Mouse (Mus musculus): ENCODE data around the gene Nckipsd. TPM values are rescaled to one million over a fixed set of nuclear protein-coding genes. Genes with fewer than 3 reads are reported as not detected.
A peak's percentile ranks its signal among the peaks of the same experiment; 100 is the strongest.

The Nckipsd gene
- 20.9 and 29.5 TPM in 2 replicates for polyA plus RNA-seq (2015; fragmentation: Nextera tagmentation; extraction: Ambion mirVana)

DNA sequence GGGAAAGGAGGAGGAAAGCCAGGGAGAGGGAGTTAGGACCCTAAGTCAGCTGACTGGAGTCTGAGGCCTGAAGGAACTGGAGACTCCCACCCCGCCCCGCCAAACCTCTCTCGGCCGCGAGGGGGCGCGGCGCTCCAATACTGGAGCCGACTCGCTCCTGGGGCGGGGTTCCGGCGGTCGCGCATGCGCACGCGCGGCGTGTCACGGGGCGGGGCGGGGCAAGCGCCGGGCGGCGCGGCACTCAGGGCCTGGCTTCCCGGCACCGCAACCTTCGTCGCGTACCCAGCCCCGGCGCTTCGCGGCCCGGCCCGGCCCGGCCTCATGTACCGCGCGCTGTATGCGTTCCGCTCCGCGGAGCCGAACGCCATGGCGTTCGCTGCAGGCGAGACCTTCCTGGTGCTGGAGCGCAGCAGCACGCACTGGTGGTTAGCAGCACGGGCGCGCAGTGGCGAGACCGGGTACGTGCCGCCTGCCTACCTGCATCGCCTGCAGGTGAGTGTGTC lies at the start of gene Nckipsd:
Gene Nckipsd, plus strand, starts transcription at position 206 of the 503 bp plus-strand sequence.
- H3K9me3 ChIP-seq = no peaks in the 10 kb centered on the region
- peak within 1 kb of the TSS; percentile 88 for H3K4me2 ChIP-seq (replicated peaks)
- peak within 1 kb of the TSS; percentile 70 for H3K4me3 ChIP-seq (replicated peaks)
- peaks cover 67% of the 10 kb centered on the region for H3K36me3 ChIP-seq
- ATAC-seq = peak; percentile 88
- WGBS = under 1% methylated on average over 62 of the region's 62 CpGs
- peak within 1 kb of the TSS; percentile 86 for H3K9ac ChIP-seq (replicated peaks)
- H3K27me3 ChIP-seq = no peaks in the 10 kb centered on the region
- H3K4me1 ChIP-seq (replicated peaks) = peaks cover 15% of the 10 kb centered on the region
- H3K27ac ChIP-seq = peak within 1 kb of the TSS; percentile 54; the same call in 1 of the 2 replicates

DNA sequence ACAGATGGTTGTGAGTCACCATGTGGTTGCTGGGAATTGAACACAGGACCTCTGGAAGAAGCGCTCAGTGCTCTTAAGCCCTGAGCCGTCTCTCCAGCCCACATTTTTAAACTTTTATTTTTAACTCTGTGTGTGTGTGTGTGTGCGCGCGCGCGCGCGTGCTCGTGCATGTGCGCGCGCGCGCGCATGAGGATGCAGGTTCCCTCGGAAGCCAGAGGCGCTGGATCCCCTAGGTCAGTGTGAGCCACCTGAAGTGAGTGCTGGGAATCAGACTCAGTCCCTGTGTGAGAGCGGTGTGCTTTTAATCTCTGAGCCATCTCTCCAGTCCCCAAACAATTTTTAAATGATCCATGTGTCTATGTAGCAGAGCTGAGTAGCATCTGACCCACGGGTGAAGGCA lies 49.0 kb upstream of the Nckipsd start:
- no peak for ATAC-seq
- WGBS = 98% methylated on average over 20 of the region's 20 CpGs
- Histone ChIP-seq H3K27me3 (no peaks in the 10 kb centered on the region), H3K27ac (no peak overlapping the region), H3K9ac (replicated peaks) (no peak overlapping the region), H3K36me3 (no peaks in the 10 kb centered on the region), H3K9me3 (no peaks in the 10 kb centered on the region), H3K4me1 (replicated peaks) (no peaks in the 10 kb centered on the region), H3K4me3 (replicated peaks) (no peak overlapping the region), H3K4me2 (replicated peaks) (no peak overlapping the region)

DNA sequence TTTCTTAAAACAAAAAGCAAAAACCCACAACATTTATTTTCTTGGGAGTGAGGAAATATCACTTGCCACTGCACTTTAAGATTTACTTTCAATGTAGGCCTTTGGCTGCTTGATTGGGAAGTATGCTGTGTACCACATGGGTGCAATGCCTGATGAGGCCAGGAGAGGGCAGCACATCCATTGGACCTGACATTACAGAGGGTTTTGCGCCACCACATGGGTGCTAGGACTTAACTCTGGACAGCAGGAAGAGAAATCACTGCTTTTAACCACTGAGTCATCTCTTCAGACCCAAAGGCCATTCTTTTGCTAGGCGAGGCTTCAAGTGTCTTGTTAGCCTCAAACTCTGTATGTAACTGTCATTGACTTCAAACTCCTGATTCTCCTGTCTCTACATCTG lies 48.4 kb upstream of the Nckipsd start:
- H3K9me3 ChIP-seq = no peaks in the 10 kb centered on the region
- H3K27ac ChIP-seq = no peak overlapping the region
- no peak overlapping the region for H3K9ac ChIP-seq (replicated peaks)
- WGBS = 49% methylated on average over 2 of the region's 2 CpGs
- no peak overlapping the region for H3K4me2 ChIP-seq (replicated peaks)
- H3K36me3 ChIP-seq = no peaks in the 10 kb centered on the region
- H3K27me3 ChIP-seq = no peaks in the 10 kb centered on the region
- H3K4me1 ChIP-seq (replicated peaks) = no peaks in the 10 kb centered on the region
- ATAC-seq = no peak
- no peak overlapping the region for H3K4me3 ChIP-seq (replicated peaks)

DNA sequence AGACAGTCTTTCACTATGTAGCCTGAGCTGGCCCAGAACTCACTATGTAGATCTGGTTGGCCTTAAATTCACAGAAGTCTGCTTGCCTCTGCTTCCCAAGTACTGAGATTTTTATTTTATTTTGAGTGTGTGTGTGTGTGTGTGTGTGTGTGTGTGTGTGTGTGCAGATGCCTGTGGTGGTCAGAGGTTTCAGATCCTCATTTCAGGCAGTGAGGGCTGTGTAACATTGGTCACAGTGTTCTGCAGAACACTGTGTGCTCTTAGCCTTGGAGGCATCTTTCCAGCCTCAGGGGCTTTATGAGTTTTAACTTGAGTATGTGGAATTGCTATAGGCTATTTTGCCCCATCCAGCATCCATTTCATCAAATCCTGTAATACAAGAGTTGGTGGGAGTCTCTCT lies 46.6 kb upstream of the Nckipsd start:
- ATAC-seq = no peak
- no peak overlapping the region for H3K27ac ChIP-seq

DNA sequence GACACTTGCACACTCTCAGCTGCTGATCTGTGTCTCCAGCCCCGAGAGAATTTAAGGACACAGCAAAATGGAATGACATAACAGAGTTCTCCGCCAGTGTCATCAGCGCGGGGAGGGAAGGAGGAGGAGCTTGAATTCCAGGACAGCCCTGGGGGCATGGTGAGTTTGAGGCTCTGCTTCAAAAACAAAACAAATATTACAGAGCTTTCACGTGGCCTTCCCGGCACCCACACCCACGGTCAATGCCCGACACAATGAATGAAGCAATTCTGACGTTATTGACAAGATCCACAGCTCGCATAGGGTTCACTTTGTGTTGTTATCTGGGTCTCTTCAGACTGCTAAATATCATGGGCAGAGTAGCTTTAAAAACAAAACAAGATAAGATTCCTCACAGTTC lies 43.2 kb upstream of the Nckipsd start:
- no peaks in the 10 kb centered on the region for H3K27me3 ChIP-seq
- no peak for ATAC-seq
- H3K4me1 ChIP-seq (replicated peaks) = no peaks in the 10 kb centered on the region
- H3K27ac ChIP-seq = no peak overlapping the region
- no peaks in the 10 kb centered on the region for H3K9me3 ChIP-seq
- WGBS = 78% methylated on average over 10 of the region's 10 CpGs
- no peak overlapping the region for H3K4me2 ChIP-seq (replicated peaks)
- H3K4me3 ChIP-seq (replicated peaks) = no peak overlapping the region
- no peak overlapping the region for H3K9ac ChIP-seq (replicated peaks)
- H3K36me3 ChIP-seq = no peaks in the 10 kb centered on the region

More for the DNA sequence above, 46.6 kb upstream of the Nckipsd start:
- Histone ChIP-seq H3K9ac (replicated peaks) (no peak overlapping the region), H3K9me3 (no peaks in the 10 kb centered on the region), H3K4me2 (replicated peaks) (no peak overlapping the region), H3K27me3 (no peaks in the 10 kb centered on the region), H3K4me3 (replicated peaks) (no peak overlapping the region), H3K4me1 (replicated peaks) (no peaks in the 10 kb centered on the region), H3K36me3 (no peaks in the 10 kb centered on the region)

DNA sequence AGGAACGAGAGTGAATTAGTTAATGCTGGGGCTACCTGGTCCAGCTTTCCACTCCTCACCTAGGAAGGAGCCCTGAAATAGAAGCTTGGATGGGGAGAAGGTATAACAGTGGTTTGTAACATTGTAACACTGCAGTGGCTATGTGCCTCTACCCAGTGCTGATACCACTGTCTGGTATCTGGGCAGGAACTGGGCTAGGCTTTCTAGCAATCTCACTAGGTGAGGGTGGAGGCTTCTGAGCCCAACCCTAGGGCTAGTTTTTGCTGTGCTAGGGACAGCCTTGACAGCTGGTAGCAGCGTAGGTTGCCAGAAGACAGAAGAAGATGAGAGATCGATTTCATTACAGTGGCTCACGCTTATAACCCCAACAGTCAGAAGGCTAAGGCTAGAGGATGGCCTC lies 31.6 kb upstream of the Nckipsd start:
- no peaks in the 10 kb centered on the region for H3K27me3 ChIP-seq
- no peak overlapping the region for H3K9ac ChIP-seq (replicated peaks)
- no peaks in the 10 kb centered on the region for H3K36me3 ChIP-seq
- 91% methylated on average over 4 of the region's 4 CpGs for WGBS
- H3K9me3 ChIP-seq = no peaks in the 10 kb centered on the region
- H3K4me2 ChIP-seq (replicated peaks) = no peak overlapping the region
- 0 out of 2 replicates have a peak, but pooled peaks cover 2% of the 10 kb centered on the region for H3K4me1 ChIP-seq (replicated peaks)
- no peak overlapping the region for H3K4me3 ChIP-seq (replicated peaks)
- no peak for ATAC-seq
- H3K27ac ChIP-seq = no peak overlapping the region

DNA sequence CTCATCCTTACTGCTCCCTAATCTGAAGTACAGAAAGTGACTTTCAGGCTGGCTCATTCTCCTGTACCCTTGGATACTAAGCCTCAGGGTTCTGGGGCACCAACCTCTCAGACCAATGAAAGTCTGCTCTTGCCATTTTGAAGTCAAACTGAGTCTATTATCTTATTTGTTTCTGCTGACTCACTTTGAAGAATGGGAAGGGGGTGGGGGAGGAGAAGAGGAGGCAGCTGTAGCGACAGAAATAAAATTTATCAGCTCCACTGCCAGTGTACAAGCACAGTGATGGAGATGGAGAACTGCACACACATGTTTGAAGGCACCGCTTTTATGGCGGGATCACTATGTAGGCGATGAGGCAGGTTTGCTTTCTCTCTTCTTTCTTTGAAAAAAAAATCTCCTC lies 30.9 kb upstream of the Nckipsd start:
- no peak overlapping the region for H3K4me3 ChIP-seq (replicated peaks)
- no peak overlapping the region for H3K9ac ChIP-seq (replicated peaks)
- no peak overlapping the region for H3K27ac ChIP-seq
- no peaks in the 10 kb centered on the region for H3K27me3 ChIP-seq
- WGBS = 88% methylated on average over 4 of the region's 4 CpGs
- no peaks in the 10 kb centered on the region for H3K9me3 ChIP-seq
- H3K4me2 ChIP-seq (replicated peaks) = no peak overlapping the region
- no peaks in the 10 kb centered on the region for H3K36me3 ChIP-seq
- peaks cover 8% of the 10 kb centered on the region for H3K4me1 ChIP-seq (replicated peaks)
- ATAC-seq = no peak

DNA sequence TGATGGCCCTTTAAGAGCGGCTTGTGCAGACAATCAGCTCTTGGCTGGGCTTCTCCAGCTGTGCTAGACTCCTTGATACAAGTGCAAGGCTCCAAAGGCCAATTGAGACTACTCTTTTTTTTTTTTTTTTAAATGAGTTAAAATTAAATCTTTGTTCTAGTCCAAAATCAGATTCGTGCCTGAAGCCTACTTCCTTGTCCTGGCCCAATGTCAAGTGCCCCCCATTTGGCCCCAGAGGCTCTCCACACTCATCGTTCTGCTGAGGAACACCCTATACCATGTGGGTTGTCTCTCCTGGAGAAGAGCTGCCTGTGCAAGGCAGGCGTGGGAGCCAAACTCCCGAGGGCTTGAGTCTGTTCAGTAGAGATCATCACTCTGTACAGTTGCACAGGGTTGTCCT lies 27.2 kb upstream of the Nckipsd start:
- Histone ChIP-seq H3K4me3 (replicated peaks) (no peak overlapping the region), H3K27ac (no peak overlapping the region), H3K27me3 (no peaks in the 10 kb centered on the region), H3K9me3 (no peaks in the 10 kb centered on the region), H3K4me1 (replicated peaks) (peaks cover 28% of the 10 kb centered on the region), H3K36me3 (no peaks in the 10 kb centered on the region), H3K9ac (replicated peaks) (no peak overlapping the region), H3K4me2 (replicated peaks) (no peak overlapping the region)
- ATAC-seq = no peak
- WGBS = 64% methylated on average over 5 of the region's 5 CpGs

DNA sequence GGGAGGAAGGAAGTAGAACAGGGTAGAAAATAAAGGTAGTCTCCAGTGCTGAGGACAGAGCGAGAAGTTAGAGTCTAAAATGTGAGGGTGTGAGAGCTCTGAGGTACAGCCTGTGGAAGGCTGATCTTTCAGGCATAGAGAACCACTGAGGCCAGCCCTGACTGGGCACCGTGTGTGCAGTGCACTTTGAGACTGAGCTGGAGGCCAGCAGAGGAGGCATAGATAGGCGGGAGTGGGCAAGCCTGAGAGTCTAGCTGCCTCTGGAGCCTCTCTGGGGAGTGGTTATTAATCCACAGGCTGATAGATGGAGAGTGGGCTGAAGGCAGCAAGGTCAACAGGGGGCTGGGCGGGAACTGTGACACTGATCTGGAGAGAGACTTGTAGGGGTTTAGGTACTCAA lies 26.3 kb upstream of the Nckipsd start:
- ATAC-seq = no peak
- Histone ChIP-seq H3K27ac (no peak overlapping the region), H3K4me1 (replicated peaks) (peaks cover 37% of the 10 kb centered on the region), H3K36me3 (no peaks in the 10 kb centered on the region; the same call in 1 of the 2 replicates), H3K9ac (replicated peaks) (no peak overlapping the region), H3K4me3 (replicated peaks) (no peak overlapping the region), H3K4me2 (replicated peaks) (no peak overlapping the region), H3K9me3 (no peaks in the 10 kb centered on the region), H3K27me3 (no peaks in the 10 kb centered on the region)
- WGBS = 64% methylated on average over 4 of the region's 4 CpGs

DNA sequence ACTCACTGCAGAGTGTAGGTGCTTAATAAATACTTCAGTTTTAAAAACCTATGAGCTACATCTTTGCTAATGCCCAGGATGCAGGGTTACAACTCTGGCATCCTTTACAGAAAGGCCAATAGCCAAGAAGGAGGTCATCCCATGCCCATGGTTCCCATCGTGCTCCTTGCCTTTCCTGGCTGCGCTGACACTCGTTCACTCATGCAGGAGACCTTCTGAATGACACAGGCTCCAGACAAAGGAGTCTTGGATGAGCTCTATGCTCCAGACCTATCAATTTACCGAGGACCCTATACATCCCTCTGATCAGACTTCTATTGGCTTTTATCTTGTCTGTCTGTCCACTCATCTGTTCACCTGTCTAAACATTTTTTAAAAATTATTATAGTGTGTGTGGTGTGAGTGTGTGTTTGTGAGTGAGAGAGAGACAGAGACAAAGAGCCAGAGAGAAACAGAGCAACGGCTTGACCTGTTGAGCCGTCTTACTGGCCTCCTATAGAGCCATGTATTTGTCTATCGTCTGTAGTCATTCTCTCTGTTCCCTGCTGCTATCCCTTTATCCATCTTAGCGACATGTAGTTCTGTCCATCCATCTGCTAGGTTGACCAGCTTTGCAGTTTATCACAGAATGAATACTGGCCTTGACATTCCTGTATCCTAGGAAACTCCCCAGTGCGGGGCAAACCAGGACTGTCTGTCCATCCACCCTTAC lies 25.2 kb upstream of the Nckipsd start:
- peak overlapping the region; percentile 98 for H3K9ac ChIP-seq (replicated peaks)
- no peaks in the 10 kb centered on the region for H3K9me3 ChIP-seq
- peak; percentile 25 for ATAC-seq
- no peaks in the 10 kb centered on the region; the same call in 1 of the 2 replicates for H3K36me3 ChIP-seq
- H3K27me3 ChIP-seq = no peaks in the 10 kb centered on the region
- H3K4me2 ChIP-seq (replicated peaks) = peak overlapping the region; percentile 91
- peak overlapping the region; percentile 98 for H3K27ac ChIP-seq
- 7% methylated on average over 9 of the region's 9 CpGs for WGBS
- H3K4me3 ChIP-seq (replicated peaks) = peak overlapping the region; percentile 90
- peaks cover 48% of the 10 kb centered on the region for H3K4me1 ChIP-seq (replicated peaks)

DNA sequence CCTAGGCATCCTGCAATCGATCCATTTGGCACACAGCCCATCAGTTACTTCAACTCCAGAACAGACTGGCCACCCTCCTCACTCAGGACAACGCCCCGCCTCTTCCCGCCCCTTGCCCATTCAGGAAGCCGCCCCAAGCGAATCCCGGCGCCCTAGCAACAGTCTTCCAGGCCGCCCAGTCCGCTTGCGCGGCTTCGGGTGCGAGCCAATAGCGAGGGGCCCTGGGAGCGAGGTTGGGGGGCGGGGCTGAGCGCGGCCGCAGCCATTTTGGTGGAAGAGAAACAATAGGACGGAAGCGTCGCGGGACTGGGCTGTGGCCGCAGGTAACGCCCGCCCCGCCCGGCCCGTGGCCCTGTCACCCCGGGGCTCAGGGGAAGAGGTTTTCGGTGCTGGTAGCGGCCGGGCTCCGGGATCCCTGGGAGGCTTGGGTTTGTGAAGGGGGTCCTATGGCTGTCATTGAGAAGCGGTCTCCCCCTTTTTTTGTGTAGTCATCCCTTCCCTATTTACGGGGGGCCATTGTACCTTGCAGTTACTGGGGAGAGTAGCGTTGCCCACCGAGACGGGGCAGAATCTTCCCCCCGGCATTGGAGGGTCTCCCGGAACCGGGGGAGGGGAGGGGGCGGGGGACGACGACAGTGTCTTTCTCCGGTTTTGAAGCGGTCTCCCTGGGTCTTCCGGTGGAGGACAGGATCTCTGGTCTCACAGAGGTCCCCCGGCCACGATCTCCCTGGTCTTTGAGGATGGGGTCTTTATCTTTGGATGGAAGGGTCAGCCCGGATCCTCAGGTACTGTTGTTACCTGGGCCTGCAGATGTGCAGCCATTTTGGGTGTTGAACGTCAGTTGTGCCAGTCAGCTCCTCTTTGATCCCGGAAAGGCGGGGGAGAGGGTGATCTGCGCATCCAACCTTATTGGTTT lies 24.4 kb upstream of the Nckipsd start, which contains the start of gene Ip6k2:
Gene Ip6k2, plus strand, starts transcription at position 249 of the 916 bp plus-strand sequence.
- Histone ChIP-seq H3K4me3 (replicated peaks) (peak within 1 kb of the TSS; percentile 90), H3K9ac (replicated peaks) (peak within 1 kb of the TSS; percentile 98), H3K27ac (peak within 1 kb of the TSS; percentile 98), H3K9me3 (no peaks in the 10 kb centered on the region), H3K4me2 (replicated peaks) (peak within 1 kb of the TSS; percentile 91), H3K27me3 (no peaks in the 10 kb centered on the region), H3K36me3 (no peaks in the 10 kb centered on the region; the same call in 1 of the 2 replicates), H3K4me1 (replicated peaks) (peaks cover 56% of the 10 kb centered on the region)
- under 1% methylated on average over 56 of the region's 56 CpGs for WGBS
- peak; percentile 99 for ATAC-seq

DNA sequence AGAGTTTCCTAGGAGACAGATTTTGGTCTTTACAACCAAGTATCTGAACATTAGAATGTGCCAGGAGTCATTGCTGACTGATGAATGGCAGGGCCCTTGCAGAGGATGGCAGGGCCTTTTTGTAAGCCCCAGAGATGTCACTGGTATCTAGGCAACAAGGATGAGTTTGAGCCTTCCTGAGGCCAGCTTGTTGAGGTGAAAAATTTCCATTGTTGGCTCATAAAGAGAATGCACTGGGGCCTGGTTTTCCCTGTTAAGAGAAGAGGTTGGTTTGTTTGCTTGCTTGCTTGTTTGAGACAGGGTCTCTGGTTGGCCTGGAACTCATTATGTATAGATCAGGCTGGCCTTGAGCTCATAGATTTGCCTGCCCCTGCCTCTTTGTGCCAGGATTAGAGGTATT lies 22.8 kb upstream of the Nckipsd start:
- H3K4me3 ChIP-seq (replicated peaks) = peak overlapping the region; percentile 90
- H3K27ac ChIP-seq = peak overlapping the region; percentile 27
- ATAC-seq = no peak
- peak overlapping the region; percentile 98 for H3K9ac ChIP-seq (replicated peaks)
- H3K4me1 ChIP-seq (replicated peaks) = peaks cover 71% of the 10 kb centered on the region
- no peaks in the 10 kb centered on the region for H3K9me3 ChIP-seq
- H3K36me3 ChIP-seq = no peaks in the 10 kb centered on the region; the same call in 1 of the 2 replicates
- no peaks in the 10 kb centered on the region for H3K27me3 ChIP-seq
- peak overlapping the region; percentile 91 for H3K4me2 ChIP-seq (replicated peaks)
